Mouse (Mus musculus) heart, embryonic 16.5 days (tissue): ENCODE measurements at regions not wholly inside any gene's neighbourhood (a gene's known extent, or its start where the extent isn't known, plus 50 kb on each side); places are given as distances from the start of the nearest gene placed in this dataset.

Experiments
- ATAC-seq: fragments of 200-750 bp; cut with Nextera tagmentation; replicated peaks from 2 replicates; pipeline ENCODE4 v1.8.0; 2017; ENCODE audit warnings: moderate number of reproducible peaks; ENCODE audit not compliant: insufficient read depth, low FRiP score; ENCODE audit errors: extremely low read depth
- H3K27ac ChIP-seq: fragments of 300-500 bp; sonication (generic); 2 replicates; pipeline ENCODE4 v1.5.1; 2014; ENCODE audit warnings: mild to moderate bottlenecking, low read length, control low read depth, moderate library complexity
- H3K27me3 ChIP-seq: fragments of 300-500 bp; sonication (generic); 2 replicates; pipeline ENCODE4 v1.6.1; 2014; ENCODE audit warnings: low read length, mixed read lengths; ENCODE audit not compliant: control insufficient read depth, insufficient read depth
- H3K36me3 ChIP-seq: fragments of 300-500 bp; sonication (generic); 2 replicates; pipeline ENCODE4 v1.6.1; 2014; ENCODE audit not compliant: control insufficient read depth, insufficient read depth
- H3K4me1 ChIP-seq: fragments of 300-500 bp; sonication (generic); 2 replicates; pipeline ENCODE4 v1.6.1; 2014; ENCODE audit warnings: low read length, mixed read lengths; ENCODE audit not compliant: control insufficient read depth, insufficient read depth
- H3K4me2 ChIP-seq: fragments of 300-500 bp; sonication (generic); 2 replicates; pipeline ENCODE4 v1.6.1; 2014; ENCODE audit warnings: low read depth, mild to moderate bottlenecking, control low read depth, low read length
- H3K4me3 ChIP-seq: fragments of 300-500 bp; sonication (generic); 2 replicates; pipeline ENCODE4 v1.5.1; 2014; ENCODE audit warnings: mild to moderate bottlenecking, control low read depth, low read length
- H3K9ac ChIP-seq: fragments of 300-500 bp; sonication (generic); 2 replicates; pipeline ENCODE4 v1.6.1; 2014; ENCODE audit warnings: low read length, control low read depth
- H3K9me3 ChIP-seq: fragments of 300-500 bp; sonication (generic); replicated peaks from 2 replicates; pipeline ENCODE4 v1.6.1; 2016; ENCODE audit warnings: low read length; ENCODE audit not compliant: control insufficient read depth
- WGBS: fragments of 180-500 bp; shearing (Covaris S2); extraction: QIAGEN DNeasy Blood & Tissue Kit; methylation state at CpG from one replicate; pipeline ENCODE4 v1.1.7; 2014; 5-methylcytosine and 5-hydroxymethylcytosine counted together

DNA sequence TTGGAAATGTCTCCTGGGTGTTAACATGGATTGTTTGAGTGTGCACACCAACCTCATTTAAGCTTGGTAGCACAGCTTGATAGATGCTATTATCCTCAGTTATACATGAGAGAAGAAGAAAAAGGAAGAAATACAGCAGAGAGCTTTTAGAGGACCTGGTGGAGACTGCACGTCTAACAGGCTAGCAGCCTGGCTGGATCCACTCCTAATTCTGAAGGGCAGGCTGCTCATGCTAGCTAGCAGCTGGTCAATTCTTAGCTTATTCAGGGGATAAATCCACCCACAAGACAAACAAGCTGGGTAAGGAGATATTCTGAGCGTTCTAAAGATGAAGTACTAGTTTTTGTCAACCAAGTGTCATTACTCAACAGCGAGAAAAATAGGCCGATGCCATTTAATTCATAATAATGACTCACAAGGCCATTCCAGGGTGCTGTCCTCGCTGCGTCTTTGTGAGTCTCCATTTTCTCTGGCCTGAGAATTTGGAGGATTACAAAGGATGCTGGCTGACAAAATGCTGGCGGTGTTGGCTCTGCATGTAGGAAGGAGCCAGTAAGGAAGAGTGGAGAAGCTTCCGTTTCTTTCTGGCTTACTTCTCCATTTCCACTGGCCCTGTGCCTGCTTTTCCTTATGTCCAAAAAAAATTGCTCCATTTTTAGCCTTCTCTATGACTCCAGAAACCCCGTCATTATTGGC is 94.7 kb upstream of the Prox1 start:
- Histone ChIP-seq H3K4me3 (no peak overlapping the region), H3K9me3 (no peaks in the 10 kb centered on the region; the same call in 1 of the 2 replicates), H3K9ac (no peak overlapping the region), H3K27me3 (no peaks in the 10 kb centered on the region), H3K4me1 (no peaks in the 10 kb centered on the region), H3K4me2 (no peak overlapping the region), H3K36me3 (no peaks in the 10 kb centered on the region), H3K27ac (no peak overlapping the region)
- no peak for ATAC-seq
- 78% methylated on average over 9 of the region's 9 CpGs for WGBS

DNA sequence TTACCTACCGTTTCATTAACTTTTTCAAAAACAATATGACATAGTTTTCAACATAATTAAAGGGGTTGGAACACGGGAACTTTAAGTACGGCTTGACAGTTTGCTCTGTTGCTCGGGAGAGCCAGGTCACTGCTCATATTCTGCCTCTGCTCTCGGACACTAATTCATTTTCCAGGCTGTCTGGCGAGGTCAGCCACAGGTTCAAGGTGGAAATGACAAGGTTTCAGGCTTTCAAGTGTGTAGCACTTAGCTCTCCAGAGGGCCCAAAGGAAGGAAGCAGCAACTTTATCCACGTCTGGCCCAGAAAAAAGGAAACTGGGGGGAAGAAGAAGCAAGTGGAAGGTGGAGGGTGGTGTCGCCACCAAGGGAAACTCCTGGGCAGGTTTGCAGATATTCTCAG is 94.0 kb upstream of the Prox1 start:
- Histone ChIP-seq H3K27me3 (no peaks in the 10 kb centered on the region), H3K27ac (no peak overlapping the region), H3K4me1 (no peaks in the 10 kb centered on the region), H3K9me3 (no peaks in the 10 kb centered on the region; the same call in 1 of the 2 replicates), H3K4me2 (no peak overlapping the region), H3K36me3 (no peaks in the 10 kb centered on the region), H3K9ac (no peak overlapping the region), H3K4me3 (no peak overlapping the region)
- 64% methylated on average over 8 of the region's 8 CpGs for WGBS
- ATAC-seq = no peak; the same call in 1 of the 2 replicates

DNA sequence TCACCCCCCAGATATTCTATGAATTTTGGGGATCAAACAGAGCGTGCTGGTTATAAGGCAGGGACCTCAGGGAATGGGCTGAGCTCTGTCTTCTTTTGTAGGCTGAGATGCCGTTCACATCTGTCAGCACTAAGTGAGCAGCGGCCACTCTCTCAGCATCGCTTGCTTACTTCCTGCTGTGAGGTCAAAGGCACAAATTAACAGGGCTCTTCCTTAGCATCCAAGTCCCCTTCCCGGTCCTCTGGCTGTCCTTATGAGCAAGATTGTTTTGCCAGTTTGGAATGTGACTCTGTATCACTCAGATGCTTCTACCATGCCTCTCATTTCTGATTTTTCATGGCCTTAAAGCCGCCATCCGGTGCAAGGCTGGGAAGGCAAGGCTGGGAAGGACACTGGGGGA is 93.1 kb upstream of the Prox1 start:
- Histone ChIP-seq H3K27ac (no peak overlapping the region), H3K9me3 (no peaks in the 10 kb centered on the region; the same call in 1 of the 2 replicates), H3K4me3 (no peak overlapping the region), H3K4me2 (no peak overlapping the region), H3K9ac (no peak overlapping the region), H3K36me3 (no peaks in the 10 kb centered on the region), H3K27me3 (no peaks in the 10 kb centered on the region), H3K4me1 (no peaks in the 10 kb centered on the region)
- no peak for ATAC-seq
- WGBS = 47% methylated on average over 7 of the region's 7 CpGs

- 91% methylated on average over 13 of the region's 13 CpGs for WGBS
- Histone ChIP-seq H3K4me3 (no peak overlapping the region), H3K4me1 (no peaks in the 10 kb centered on the region), H3K36me3 (no peaks in the 10 kb centered on the region), H3K27ac (no peak overlapping the region), H3K27me3 (no peaks in the 10 kb centered on the region), H3K9ac (no peak overlapping the region), H3K9me3 (no peaks in the 10 kb centered on the region; the same call in 1 of the 2 replicates), H3K4me2 (no peak overlapping the region)
- no peak for ATAC-seq
These were observed 89.1 kb upstream of the Prox1 start for GRCm38 (mm10) chr1:190259576-190259975.

DNA sequence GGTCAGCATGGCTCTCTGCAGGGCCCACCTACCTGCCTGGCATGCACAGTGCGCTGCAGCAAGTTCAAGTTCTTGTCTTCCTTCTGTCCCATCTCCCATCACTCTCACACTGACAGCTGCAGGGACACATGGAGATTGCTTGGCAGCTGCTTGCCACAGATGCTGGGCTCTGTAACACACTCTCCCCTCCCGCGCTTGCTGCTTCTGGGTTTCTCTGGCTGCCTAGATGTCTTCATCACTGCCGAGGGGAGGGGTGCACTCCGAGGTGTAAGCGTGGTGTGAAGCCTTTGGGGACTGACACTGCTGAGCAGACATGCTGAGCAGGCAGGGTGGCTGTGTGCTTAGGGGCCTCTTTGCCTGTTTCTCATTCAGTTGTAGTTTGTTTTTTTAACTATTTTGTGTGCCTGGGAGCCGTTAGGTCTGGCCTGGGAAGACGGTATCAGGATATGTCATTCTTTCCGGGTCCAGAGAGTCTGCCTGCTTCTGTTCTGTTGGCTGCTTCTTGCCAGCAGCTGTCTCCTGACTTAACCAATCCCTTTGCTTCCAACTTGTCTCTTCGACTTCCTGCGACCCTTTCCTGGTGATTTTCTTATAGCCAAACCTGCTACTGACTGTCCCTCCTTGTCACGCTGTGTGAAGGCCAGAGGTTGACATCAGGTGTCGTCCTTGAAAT is 80.2 kb upstream of the Prox1 start:
- Histone ChIP-seq H3K9me3 (peaks cover 8% of the 10 kb centered on the region), H3K36me3 (no peaks in the 10 kb centered on the region), H3K27ac (no peak overlapping the region), H3K9ac (0 out of 2 replicates have a peak overlapping the region, but pooled peaks have one; percentile 8), H3K4me1 (no peaks in the 10 kb centered on the region), H3K27me3 (no peaks in the 10 kb centered on the region), H3K4me2 (no peak overlapping the region), H3K4me3 (no peak overlapping the region)
- peak; percentile 50 for ATAC-seq
- 28% methylated on average over 13 of the region's 13 CpGs for WGBS

- Histone ChIP-seq H3K27me3 (no peaks in the 10 kb centered on the region; the same call in 1 of the 2 replicates), H3K9ac (no peak overlapping the region), H3K4me1 (0 out of 2 replicates have a peak, but pooled peaks cover 3% of the 10 kb centered on the region), H3K9me3 (no peaks in the 10 kb centered on the region), H3K4me2 (no peak overlapping the region), H3K36me3 (no peaks in the 10 kb centered on the region), H3K27ac (no peak overlapping the region), H3K4me3 (no peak overlapping the region)
- WGBS = 85% methylated on average over 7 of the region's 7 CpGs
- no peak for ATAC-seq
These were observed 72.0 kb upstream of the Prox1 start for GRCm38 (mm10) chr1:190242526-190242925.

DNA sequence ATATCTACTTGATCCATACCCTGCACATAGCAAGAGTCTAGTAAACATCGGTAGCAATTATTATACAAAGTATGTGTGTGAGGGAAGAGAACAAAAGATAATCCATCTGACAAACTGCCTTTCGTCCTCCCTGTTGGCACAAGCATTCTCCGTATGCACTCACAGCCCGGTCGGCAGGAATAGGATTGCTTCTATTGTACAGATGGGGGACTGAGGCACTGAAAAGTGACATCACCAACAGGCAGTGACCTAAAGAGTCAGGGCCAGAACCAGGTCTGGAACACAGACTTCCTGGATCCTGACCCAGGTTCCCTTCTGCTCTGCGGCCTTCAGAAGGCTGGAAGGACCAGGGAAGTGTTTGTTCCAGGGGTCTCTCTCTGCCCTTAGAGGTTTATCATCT is 69.3 kb upstream of the Prox1 start:
- 0 out of 2 replicates have a peak, but pooled peaks cover 3% of the 10 kb centered on the region for H3K4me1 ChIP-seq
- H3K36me3 ChIP-seq = no peaks in the 10 kb centered on the region
- H3K4me3 ChIP-seq = no peak overlapping the region
- H3K27me3 ChIP-seq = no peaks in the 10 kb centered on the region; the same call in 1 of the 2 replicates
- no peak overlapping the region for H3K4me2 ChIP-seq
- no peaks in the 10 kb centered on the region for H3K9me3 ChIP-seq
- H3K27ac ChIP-seq = no peak overlapping the region
- 75% methylated on average over 6 of the region's 6 CpGs for WGBS
- ATAC-seq = no peak
- H3K9ac ChIP-seq = no peak overlapping the region

DNA sequence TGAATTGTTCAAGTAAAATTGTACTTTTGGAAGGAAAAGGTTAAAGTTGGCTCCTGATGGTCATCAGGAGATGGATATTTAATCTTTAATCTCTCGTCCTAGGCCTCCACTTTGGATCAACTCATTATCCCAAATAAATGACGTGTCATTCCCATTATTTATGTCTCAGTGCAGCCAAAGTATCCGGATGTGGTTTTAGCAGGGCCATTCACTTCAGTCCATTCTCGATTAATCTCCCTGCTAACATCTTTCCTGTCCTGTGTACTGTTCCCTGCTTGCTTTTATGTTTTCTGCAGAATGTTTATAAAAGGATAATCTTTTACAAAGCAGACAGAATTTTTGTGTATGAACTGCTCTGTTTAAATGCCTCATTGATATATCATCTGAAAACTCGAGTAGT is 60.4 kb upstream of the Prox1 start:
- no peak overlapping the region for H3K9ac ChIP-seq
- H3K9me3 ChIP-seq = no peaks in the 10 kb centered on the region; the same call in 1 of the 2 replicates
- WGBS = 67% methylated on average over 5 of the region's 5 CpGs
- no peak overlapping the region for H3K4me3 ChIP-seq
- H3K27ac ChIP-seq = no peak overlapping the region
- no peaks in the 10 kb centered on the region for H3K27me3 ChIP-seq
- H3K36me3 ChIP-seq = no peaks in the 10 kb centered on the region; the same call in 1 of the 2 replicates
- no peak overlapping the region for H3K4me2 ChIP-seq
- ATAC-seq = no peak
- H3K4me1 ChIP-seq = no peaks in the 10 kb centered on the region

DNA sequence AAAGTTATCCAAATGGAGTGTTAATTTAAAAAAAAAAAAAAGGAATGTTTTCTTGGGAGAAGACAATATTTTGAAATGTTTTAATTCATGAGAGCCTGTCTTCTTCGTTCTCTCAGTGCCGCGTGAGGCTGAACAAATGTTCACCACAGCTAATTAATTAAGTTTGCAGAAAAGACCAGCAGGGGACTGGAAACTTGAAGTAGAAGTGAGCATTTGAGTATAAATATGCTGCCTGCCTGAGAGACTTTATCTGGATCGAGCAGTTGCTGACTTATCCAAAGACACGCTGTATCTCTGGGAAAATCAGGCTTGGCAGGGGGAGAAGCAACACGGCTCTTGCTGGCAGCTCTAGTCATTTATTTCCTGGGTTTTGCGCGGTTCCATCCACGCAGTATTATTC is 49.9 kb upstream of the Prox1 start:
- ATAC-seq = no peak
- H3K27ac ChIP-seq = no peak overlapping the region
- H3K4me1 ChIP-seq = no peaks in the 10 kb centered on the region
- WGBS = 60% methylated on average over 9 of the region's 9 CpGs
- no peaks in the 10 kb centered on the region for H3K27me3 ChIP-seq
- no peaks in the 10 kb centered on the region for H3K36me3 ChIP-seq
- H3K4me3 ChIP-seq = no peak overlapping the region
- peaks cover 10% of the 10 kb centered on the region for H3K9me3 ChIP-seq
- no peak overlapping the region for H3K9ac ChIP-seq
- no peak overlapping the region for H3K4me2 ChIP-seq
